Mouse (Mus musculus): Measurements from ENCODE around the gene Ms4a5.

- TF ChIP-seq CTCF (IDR thresholded peaks at IDR 0.05; ENCODE audit: control insufficient read depth, insufficient read depth, insufficient read length) (no peak), MYOD1 (IDR thresholded peaks at IDR 0.05; ENCODE audit: control insufficient read depth, insufficient read length, low read depth) (no peak), USF1 (IDR thresholded peaks at IDR 0.05; ENCODE audit: low read depth) (no peak), MAX (IDR thresholded peaks at IDR 0.05) (no peak), CEBPB (IDR thresholded peaks at IDR 0.05; ENCODE audit: low read depth) (no peak), MYOG (IDR thresholded peaks at IDR 0.05; ENCODE audit: control insufficient read depth, extremely low read depth, insufficient read length) (no peak)
These were observed 49.4 kb downstream of the Ms4a5 start for GRCm38 (mm10) chr19:11234244-11234643.

Measured in C2C12 (cell line).